Mouse (Mus musculus) splenic B cell, adult 2 months (primary cell): ENCODE results near the gene B3gnt7.

ENCODE experiments used
- DNase-seq: peaks from one replicate; pipeline ENCODE4 v3.0.0-alpha.2; 2011; ENCODE audit warnings: low read depth, low spot score
- H3K27me3 ChIP-seq: 2 replicates; pipeline ENCODE4 v1.6.1; 2012; ENCODE audit warnings: mild to moderate bottlenecking, low read length, moderate library complexity, mixed read lengths; ENCODE audit not compliant: control insufficient read depth, poor library complexity, insufficient read depth, severe bottlenecking
- H3K36me3 ChIP-seq: 2 replicates; pipeline ENCODE4 v1.6.1; 2012; ENCODE audit warnings: mild to moderate bottlenecking, low read length, moderate library complexity, mixed read lengths; ENCODE audit not compliant: control insufficient read depth, poor library complexity, insufficient read depth, severe bottlenecking

Gene B3gnt7

GRCm38 (mm10) chr1:86346851-86347715 is 44.5 kb downstream of the B3gnt7 start:
- H3K27me3 ChIP-seq: no peaks in the 10 kb centered on the region
- no peak for DNase-seq
- H3K36me3 ChIP-seq: peaks cover 8% of the 10 kb centered on the region

GRCm38 (mm10) chr1:86347716-86348045 is 45.0 kb downstream of the B3gnt7 start:
- DNase-seq: no peak
- H3K36me3 ChIP-seq: peaks cover 10% of the 10 kb centered on the region
- no peaks in the 10 kb centered on the region for H3K27me3 ChIP-seq

GRCm38 (mm10) chr1:86348083-86348482 is 45.5 kb downstream of the B3gnt7 start:
- Histone ChIP-seq H3K36me3 (peaks cover 12% of the 10 kb centered on the region), H3K27me3 (no peaks in the 10 kb centered on the region)
- no peak for DNase-seq

GRCm38 (mm10) chr1:86348801-86349200 is 46.2 kb downstream of the B3gnt7 start:
- no peaks in the 10 kb centered on the region for H3K27me3 ChIP-seq
- DNase-seq: no peak
- peaks cover 18% of the 10 kb centered on the region for H3K36me3 ChIP-seq

- Histone ChIP-seq H3K27me3 (no peaks in the 10 kb centered on the region), H3K36me3 (peaks cover 22% of the 10 kb centered on the region)
- DNase-seq: no peak
Measured at GRCm38 (mm10) chr1:86349201-86349600, 46.6 kb downstream of the B3gnt7 start.

GRCm38 (mm10) chr1:86349696-86350095 is 47.1 kb downstream of the B3gnt7 start:
- DNase-seq: no peak
- H3K27me3 ChIP-seq: no peaks in the 10 kb centered on the region
- H3K36me3 ChIP-seq: peaks cover 23% of the 10 kb centered on the region

- H3K36me3 ChIP-seq: peaks cover 26% of the 10 kb centered on the region
- no peak for DNase-seq
- H3K27me3 ChIP-seq: no peaks in the 10 kb centered on the region
Measured at GRCm38 (mm10) chr1:86350576-86350975, 47.9 kb downstream of the B3gnt7 start.

- Histone ChIP-seq H3K36me3 (peaks cover 32% of the 10 kb centered on the region), H3K27me3 (no peaks in the 10 kb centered on the region)
- DNase-seq: no peak
Measured at GRCm38 (mm10) chr1:86354186-86354585, 51.6 kb downstream of the B3gnt7 start.
